Comparison of ENCODE assay signal across 9 mouse cellular contexts in the genomic region with DNA sequence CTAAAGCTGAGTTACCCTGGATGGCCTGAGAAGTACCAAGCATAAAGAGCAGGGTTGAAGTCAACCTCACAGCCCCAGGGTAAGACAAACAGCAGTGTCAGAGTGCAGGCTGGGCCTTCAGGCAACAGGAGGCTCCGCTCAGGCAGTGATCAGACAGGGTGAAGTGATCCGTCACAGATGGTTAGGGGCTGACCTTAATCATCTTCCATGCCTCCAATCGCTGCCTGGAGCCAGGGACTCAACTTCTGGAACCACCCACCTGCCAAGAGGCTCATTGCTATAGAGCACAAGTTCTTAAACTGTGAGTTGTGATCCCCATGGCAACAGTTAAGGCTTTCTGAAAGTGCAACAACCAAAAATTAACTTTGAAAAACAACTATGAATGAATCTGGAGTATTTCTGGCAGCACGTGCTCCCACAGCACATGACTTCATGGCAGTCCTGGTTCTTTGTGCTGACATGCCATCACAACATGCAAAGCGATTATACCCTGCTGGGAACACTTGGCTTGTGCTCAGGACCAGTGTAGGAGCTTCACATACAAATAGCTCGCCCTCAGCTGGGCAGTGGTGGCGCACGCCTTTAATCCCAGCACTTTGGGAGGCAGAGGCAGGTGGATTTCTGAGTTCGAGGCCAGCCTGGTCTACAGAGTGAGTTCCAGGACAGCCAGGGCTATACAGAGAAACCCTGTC. TPM values are rescaled to one million over a fixed set of nuclear protein-coding genes. Genes with fewer than 3 reads are reported as not detected.
DNase-seq lines count a peak whose midpoint lies in the region; ATAC-seq and TF ChIP-seq lines count a peak whose summit lies in the region.
"Had no signal": no experiment of that assay in that cellular context is flagged by ENCODE, and none has a peak within 500 bp of the region (broad histone marks: within the 10 kb centered on the region; RNA-seq: fewer than 3 reads in every experiment).

No protein-coding gene starts in this region.

- peak; percentile 7 for DNase-seq in forebrain, embryonic 14.5 days (ENCODE audit: low spot score)
- peak; percentile 35 for DNase-seq in hindbrain, postnatal 0 days (ENCODE audit: low spot score)
- no peak for DNase-seq in stomach, postnatal 0 days (ENCODE audit: low spot score)
- no peak for DNase-seq in adrenal gland, adult 8-10 months
- no peak for DNase-seq in gastrocnemius, adult 8-10 months (ENCODE audit: low spot score in 2 of 2)
- DNase-seq: layer of hippocampus, adult 9-11 months had no signal

- H3K4me3 ChIP-seq in forebrain, embryonic 14.5 days (ENCODE audit: low read depth, low read length) = no peak overlapping the region
- no peak overlapping the region for H3K4me3 ChIP-seq in forebrain, embryonic 16.5 days (replicated peaks; ENCODE audit: low read length)
- peak overlapping the region; percentile 23 for H3K4me3 ChIP-seq in megakaryocyte, embryonic 14.5 days (replicated peaks)
- no peak overlapping the region for H3K4me3 ChIP-seq in hindbrain, postnatal 0 days (ENCODE audit: low read length)
- no peak overlapping the region for H3K4me3 ChIP-seq in stomach, postnatal 0 days (ENCODE audit: low read depth, low read length)

- no peak overlapping the region for H3K27ac ChIP-seq in forebrain, embryonic 14.5 days (ENCODE audit: low read depth, low read length)
- no peak overlapping the region for H3K27ac ChIP-seq in forebrain, embryonic 16.5 days (ENCODE audit: low read length)
- no peak overlapping the region for H3K27ac ChIP-seq in hindbrain, postnatal 0 days
- H3K27ac ChIP-seq in stomach, postnatal 0 days (replicated peaks) = peak overlapping the region; percentile 65

- H3K4me1 ChIP-seq in forebrain, embryonic 14.5 days (ENCODE audit: control insufficient read depth, insufficient read depth, low read length) = no peaks in the 10 kb centered on the region
- H3K4me1 ChIP-seq in forebrain, embryonic 16.5 days (replicated peaks; ENCODE audit: control insufficient read depth, insufficient read depth, low read length) = peaks cover 4% of the 10 kb centered on the region; the same call in 1 of the 2 replicates
- H3K4me1 ChIP-seq in megakaryocyte, embryonic 14.5 days = peaks cover 62% of the 10 kb centered on the region
- no peaks in the 10 kb centered on the region for H3K4me1 ChIP-seq in hindbrain, postnatal 0 days (ENCODE audit: insufficient read depth, low read length)
- no peaks in the 10 kb centered on the region for H3K4me1 ChIP-seq in stomach, postnatal 0 days (replicated peaks; ENCODE audit: control insufficient read depth, insufficient read depth)

- H3K27me3 ChIP-seq in forebrain, embryonic 14.5 days (replicated peaks; ENCODE audit: control insufficient read depth, insufficient read depth, low read length) = no peaks in the 10 kb centered on the region
- no peaks in the 10 kb centered on the region for H3K27me3 ChIP-seq in forebrain, embryonic 16.5 days (replicated peaks; ENCODE audit: control insufficient read depth, insufficient read depth, low read length)
- no peaks in the 10 kb centered on the region for H3K27me3 ChIP-seq in megakaryocyte, embryonic 14.5 days (replicated peaks)
- no peaks in the 10 kb centered on the region for H3K27me3 ChIP-seq in hindbrain, postnatal 0 days (ENCODE audit: insufficient read depth, low read length)
- H3K27me3 ChIP-seq in stomach, postnatal 0 days (ENCODE audit: control insufficient read depth, insufficient read depth, low read length) = no peaks in the 10 kb centered on the region

- no peak overlapping the region for H3K4me2 ChIP-seq in forebrain, embryonic 14.5 days (ENCODE audit: low read length)
- H3K4me2 ChIP-seq in forebrain, embryonic 16.5 days (ENCODE audit: low read length) = no peak overlapping the region
- H3K4me2 ChIP-seq in hindbrain, postnatal 0 days (ENCODE audit: low read depth, low read length) = no peak overlapping the region
- H3K4me2 ChIP-seq in stomach, postnatal 0 days (replicated peaks; ENCODE audit: low read depth) = no peak overlapping the region

- WGBS in forebrain, embryonic 14.5 days = 62% methylated on average over 9 of the region's 9 CpGs
- WGBS in forebrain, embryonic 16.5 days = 57% methylated on average over 9 of the region's 9 CpGs
- 36% methylated on average over 9 of the region's 9 CpGs for WGBS in hindbrain, postnatal 0 days
- WGBS in stomach, postnatal 0 days = 55% methylated on average over 9 of the region's 9 CpGs

- H3K9me3 ChIP-seq in forebrain, embryonic 14.5 days (replicated peaks; ENCODE audit: control insufficient read depth, low read length) = no peaks in the 10 kb centered on the region
- no peaks in the 10 kb centered on the region for H3K9me3 ChIP-seq in forebrain, embryonic 16.5 days (ENCODE audit: control insufficient read depth, low read length)
- H3K9me3 ChIP-seq in megakaryocyte, embryonic 14.5 days = no peaks in the 10 kb centered on the region
- no peaks in the 10 kb centered on the region for H3K9me3 ChIP-seq in hindbrain, postnatal 0 days (ENCODE audit: low read length)
- no peaks in the 10 kb centered on the region for H3K9me3 ChIP-seq in stomach, postnatal 0 days (ENCODE audit: control insufficient read depth, low read length)

- TF ChIP-seq CTCF in hindbrain, postnatal 0 days (IDR thresholded peaks at IDR 0.05; ENCODE audit: low read depth) = no peak
- TF ChIP-seq CTCF in stomach, postnatal 0 days (IDR thresholded peaks at IDR 0.05; ENCODE audit: low read depth) = no peak

- ATAC-seq in forebrain, embryonic 14.5 days = no peak
- no peak for ATAC-seq in forebrain, embryonic 16.5 days
- no peak for ATAC-seq in megakaryocyte, adult 5-6 weeks (ENCODE audit: poor library complexity, severe bottlenecking)
- peak; percentile 72 for ATAC-seq in hindbrain, postnatal 0 days
- peak; percentile 46; the same call in 1 of the 2 replicates for ATAC-seq in stomach, postnatal 0 days (ENCODE audit: low FRiP score, low TSS enrichment)

- H3K36me3 ChIP-seq in forebrain, embryonic 14.5 days (ENCODE audit: control insufficient read depth, insufficient read depth, low read length) = no peaks in the 10 kb centered on the region
- H3K36me3 ChIP-seq in forebrain, embryonic 16.5 days (ENCODE audit: control insufficient read depth, insufficient read depth) = no peaks in the 10 kb centered on the region
- peaks cover 18% of the 10 kb centered on the region for H3K36me3 ChIP-seq in megakaryocyte, embryonic 14.5 days (replicated peaks; ENCODE audit: low read length)
- H3K36me3 ChIP-seq in hindbrain, postnatal 0 days (ENCODE audit: insufficient read depth, low read length) = no peaks in the 10 kb centered on the region
- no peaks in the 10 kb centered on the region for H3K36me3 ChIP-seq in stomach, postnatal 0 days (ENCODE audit: control insufficient read depth, insufficient read depth, low read length)

- TF ChIP-seq EP300 in stomach, postnatal 0 days (optimal IDR thresholded peaks at IDR 0.05) = no peak

- no peak overlapping the region for H3K9ac ChIP-seq in forebrain, embryonic 14.5 days (ENCODE audit: low read length)
- no peak overlapping the region for H3K9ac ChIP-seq in forebrain, embryonic 16.5 days (replicated peaks; ENCODE audit: low read depth, low read length)
- no peak overlapping the region for H3K9ac ChIP-seq in hindbrain, postnatal 0 days (replicated peaks; ENCODE audit: low read length)
- H3K9ac ChIP-seq in stomach, postnatal 0 days (ENCODE audit: low read length) = no peak overlapping the region

RNA-seq across cellular contexts. Expression of a gene that starts 46.3 kb away (rescaled TPM):
- 11.7 and 15.8 TPM in 2 replicates for polyA plus RNA-seq in forebrain, embryonic 14.5 days (2014; fragmentation: Nextera tagmentation; extraction: Ambion mirVana)
- 13.3 and 14.3 TPM in 2 replicates for polyA plus RNA-seq in forebrain, embryonic 16.5 days (2015; fragmentation: Nextera tagmentation; extraction: Ambion mirVana)
- polyA plus RNA-seq in megakaryocyte, embryonic 14.5 days (2012; ENCODE audit: insufficient read depth, low replicate concordance) = 9.8 and 28.2 TPM in 2 replicates
- 66.9 and 76.8 TPM in 2 replicates for total RNA-seq in megakaryocyte, adult 5-6 weeks (2015)
- 68.6 and 71.2 TPM in 2 replicates for total RNA-seq in megakaryocyte, adult 5-6 weeks (2017)
- 16.1 and 17.1 TPM in 2 replicates for total RNA-seq in hindbrain, postnatal 0 days (2014; rRNA removed)
- 11.3 and 11.7 TPM in 2 replicates for polyA plus RNA-seq in hindbrain, postnatal 0 days (2015; fragmentation: Nextera tagmentation; extraction: Ambion mirVana)
- 69.0 and 76.5 TPM in 2 replicates for polyA plus RNA-seq in stomach, postnatal 0 days (2015; fragmentation: Nextera tagmentation; extraction: Ambion mirVana)
- 10 to 100 TPM; 71.2 to 93.9 (median 81.5) TPM for total RNA-seq in adrenal gland, adult 8-10 months (2022)
- 10 to 100 TPM; 72.9 to 88.9 (median 79.3) TPM for total RNA-seq in gastrocnemius, adult 8-10 months (2022)

Comparison
In these comparisons a context has a peak if more than half of its experiments do, and no peak if none do; other contexts are left out.
1. ATAC-seq: peak in hindbrain, postnatal 0 days (single experiment) and stomach, postnatal 0 days (single experiment); none in forebrain, embryonic 14.5 days (single experiment), forebrain, embryonic 16.5 days (single experiment) and megakaryocyte, adult 5-6 weeks (single experiment).
2. DNase-seq: peak in forebrain, embryonic 14.5 days (single experiment) and hindbrain, postnatal 0 days (single experiment); none in stomach, postnatal 0 days (single experiment), adrenal gland, adult 8-10 months (single experiment) and gastrocnemius, adult 8-10 months (0 of 2).